Mouse (Mus musculus) yolk sac, embryonic 10.5 days (tissue): ENCODE measurements around the gene Ntng2.

Experiments
- DNase-seq: peaks from one replicate; pipeline ENCODE4 v3.0.0-alpha.2; 2017; ENCODE audit warnings: low spot score

Ntng2 gene

DNA sequence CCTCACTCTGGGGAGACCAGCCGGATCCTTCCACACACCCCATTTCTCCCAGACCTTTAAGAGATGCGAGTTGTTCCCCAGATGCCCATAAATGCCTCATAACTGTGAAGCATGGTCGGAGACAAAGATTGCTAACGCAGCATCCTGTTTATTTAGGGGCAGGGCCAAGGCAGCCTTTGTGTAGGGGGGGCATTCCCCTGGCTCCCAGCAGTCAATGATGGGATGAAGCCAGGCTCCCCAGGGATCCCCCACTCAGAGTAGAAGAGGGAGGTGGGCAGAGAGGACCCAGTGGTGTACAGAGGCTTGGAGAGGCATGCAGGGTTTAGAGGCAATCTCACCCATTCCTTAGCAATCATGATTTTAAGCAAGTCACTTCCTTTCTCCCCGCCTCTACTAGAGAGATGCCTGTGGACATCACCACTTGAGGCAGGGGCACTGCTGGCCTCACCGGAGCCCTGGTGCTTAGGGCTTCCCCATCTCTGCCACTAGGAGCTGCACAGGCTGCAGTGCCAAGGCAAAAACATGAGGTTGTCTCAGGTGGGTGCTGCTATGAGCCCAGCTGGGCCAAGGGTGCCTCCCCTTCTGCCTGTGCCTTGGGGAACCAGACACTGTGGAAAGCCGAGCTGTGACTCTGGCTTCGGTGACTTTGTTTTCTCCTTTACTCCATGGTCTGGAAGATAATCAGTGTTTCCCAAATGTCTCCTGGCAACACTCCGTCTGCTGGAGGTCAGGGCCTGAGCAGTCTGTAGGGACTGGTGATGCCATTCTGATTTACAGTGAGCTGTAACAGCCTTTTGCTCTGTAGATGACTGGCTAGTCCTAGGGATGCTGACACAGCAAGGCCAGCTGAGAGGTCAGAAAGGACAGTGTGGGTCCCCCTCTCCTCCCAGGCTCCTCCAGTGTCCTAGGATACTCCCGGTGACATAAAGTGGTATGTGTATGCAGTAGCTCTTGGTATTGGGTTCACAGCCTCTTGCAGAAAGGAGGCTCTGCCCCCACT, 61.3 kb downstream of the Ntng2 start:
- DNase-seq = no peak

DNA sequence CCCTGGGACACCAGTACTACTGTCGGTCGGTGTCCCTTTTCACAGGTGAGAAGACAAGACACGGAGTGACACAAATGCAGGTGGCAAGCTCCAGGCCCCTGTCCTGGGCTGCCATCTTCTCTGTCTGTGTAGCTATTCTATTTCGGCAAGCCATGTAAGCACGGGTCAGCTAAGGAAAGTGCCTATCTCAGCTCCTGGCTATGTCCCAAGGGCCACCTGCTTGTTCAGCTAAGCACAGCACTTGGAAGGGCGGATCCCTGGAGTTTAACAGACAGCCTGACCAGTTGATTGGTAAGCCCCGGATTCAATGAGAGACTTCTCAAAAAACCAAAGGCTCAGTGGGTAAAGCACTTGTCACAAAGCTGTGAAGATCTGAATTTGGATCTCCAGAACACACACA, 62.4 kb downstream of the Ntng2 start:
- DNase-seq = no peak

DNA sequence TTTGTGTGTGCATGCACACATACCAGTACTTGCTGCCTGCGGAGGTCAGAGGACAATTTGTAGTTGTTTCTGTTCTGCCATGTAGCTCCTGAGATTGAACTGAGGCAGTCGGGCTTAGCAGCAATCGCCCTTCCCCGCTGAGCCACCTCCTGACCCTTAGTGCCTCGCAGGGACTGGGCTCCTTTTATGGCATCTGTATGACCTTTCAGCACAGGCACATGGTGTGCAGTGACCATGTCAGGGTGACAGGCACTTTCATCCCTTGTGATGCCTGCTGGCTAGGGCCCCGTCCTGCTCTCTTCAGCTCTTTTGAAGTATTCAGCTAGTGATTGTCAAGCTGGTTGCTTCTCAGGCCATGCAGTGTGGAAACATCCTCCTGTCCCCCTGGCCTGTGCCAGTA, 66.6 kb downstream of the Ntng2 start:
- DNase-seq = no peak

DNA sequence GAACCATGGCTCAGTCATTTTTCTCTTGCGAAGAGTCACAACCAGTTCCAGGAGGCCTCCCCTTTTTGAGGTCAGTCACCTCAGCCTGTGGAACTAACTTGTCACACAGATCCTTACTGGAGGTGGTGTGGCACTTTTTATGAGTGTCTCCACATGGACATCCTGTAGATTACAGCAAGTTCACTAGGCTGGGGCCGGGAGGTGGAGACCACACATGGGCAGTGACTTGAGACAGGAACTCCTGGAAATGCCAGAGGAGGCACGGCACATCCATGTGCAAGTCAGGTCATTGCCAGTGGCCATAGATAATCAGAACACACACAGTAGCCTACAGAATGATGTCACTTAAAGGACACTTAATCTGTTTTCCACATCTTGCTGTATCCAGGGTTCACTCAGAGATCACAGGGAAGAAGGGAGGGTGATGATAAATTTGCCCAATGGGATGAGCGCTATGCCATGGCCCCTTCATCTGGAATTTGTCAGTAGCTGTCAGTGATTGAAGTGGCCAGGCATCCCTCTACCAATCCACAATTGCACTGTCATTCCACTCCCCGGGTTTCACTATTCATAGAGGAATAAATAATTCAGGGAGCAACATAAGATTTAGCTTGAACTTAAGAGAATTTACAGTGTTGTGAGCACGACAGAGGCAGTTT, 69.4 kb downstream of the Ntng2 start:
- no peak for DNase-seq

DNA sequence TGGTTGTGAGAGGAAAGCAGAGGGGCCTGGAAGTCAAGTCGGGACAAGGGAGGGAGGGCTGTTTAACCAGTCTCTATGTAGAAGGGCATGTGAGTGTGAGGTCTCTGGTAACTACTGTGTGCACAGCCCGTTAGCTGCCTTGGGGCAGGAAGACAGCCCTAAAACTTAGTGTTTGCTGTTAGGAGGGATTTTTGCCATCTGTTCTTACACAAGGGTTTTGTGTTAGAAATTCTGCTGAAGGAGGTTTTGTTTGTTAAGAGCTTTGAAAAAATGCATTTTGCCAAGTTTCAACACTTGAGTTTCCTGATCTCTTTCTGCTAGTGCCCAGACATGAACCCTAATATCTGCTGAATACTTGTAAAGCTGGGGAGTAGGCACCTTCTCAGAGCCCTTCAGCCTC, 71.7 kb downstream of the Ntng2 start:
- DNase-seq = no peak

DNA sequence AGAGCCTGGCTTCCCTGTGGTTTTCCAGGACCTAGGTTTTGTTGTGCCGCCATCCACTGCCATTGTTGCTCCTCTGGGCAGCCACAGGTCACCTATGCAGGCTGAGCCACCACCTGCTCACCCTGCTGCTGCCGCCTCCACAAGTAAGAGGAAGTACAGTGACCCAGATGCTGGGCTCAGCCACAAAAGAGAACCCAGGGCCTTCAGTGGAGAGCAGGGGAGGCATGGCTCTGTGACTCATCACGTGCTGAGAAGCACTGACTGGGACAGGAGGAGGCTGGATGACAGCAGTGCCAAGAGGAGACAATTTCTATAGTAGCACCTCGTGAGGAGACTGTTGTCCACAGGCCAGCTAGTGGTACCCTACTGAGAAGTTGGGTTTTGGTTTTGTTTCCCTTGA, 73.0 kb downstream of the Ntng2 start:
- no peak for DNase-seq

DNA sequence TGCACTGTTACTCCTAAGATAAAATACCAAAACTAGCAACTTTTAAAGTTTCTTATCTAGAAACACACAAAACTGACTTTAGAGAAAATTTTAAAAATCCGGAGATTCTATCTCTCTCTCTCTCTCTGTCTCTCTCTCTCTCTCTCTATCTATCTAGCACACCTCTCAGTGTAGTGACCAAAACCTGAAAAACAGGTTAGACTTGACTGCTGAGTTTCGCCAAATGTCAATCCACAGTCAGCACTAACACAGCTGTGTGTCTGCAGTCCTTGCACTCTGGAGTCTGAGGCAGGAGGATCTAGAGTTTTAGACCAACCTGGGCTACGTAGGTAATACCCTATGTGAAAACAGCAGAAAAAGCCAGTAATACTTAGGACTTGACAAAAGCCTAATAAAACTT, 77.9 kb downstream of the Ntng2 start:
- no peak for DNase-seq

DNA sequence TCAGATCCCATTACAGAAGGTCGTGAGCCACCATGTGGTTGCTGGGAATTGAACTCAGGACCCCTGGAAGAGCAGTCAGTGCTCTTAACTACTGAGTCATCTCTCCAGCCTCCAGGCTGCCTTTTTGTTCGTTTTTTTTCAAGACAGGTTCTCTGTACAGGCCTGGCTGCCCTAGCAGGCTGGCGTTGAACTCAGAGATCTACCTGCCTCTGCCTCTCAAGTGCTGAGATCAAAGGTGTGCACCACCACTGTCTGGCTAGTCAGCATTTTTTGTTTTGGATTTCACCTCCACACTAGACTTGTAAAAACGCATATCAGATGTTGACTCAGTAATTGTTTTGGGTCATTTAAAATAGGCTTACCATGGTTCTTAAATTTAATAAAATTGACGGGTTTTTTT, 84.7 kb downstream of the Ntng2 start:
- no peak for DNase-seq

DNA sequence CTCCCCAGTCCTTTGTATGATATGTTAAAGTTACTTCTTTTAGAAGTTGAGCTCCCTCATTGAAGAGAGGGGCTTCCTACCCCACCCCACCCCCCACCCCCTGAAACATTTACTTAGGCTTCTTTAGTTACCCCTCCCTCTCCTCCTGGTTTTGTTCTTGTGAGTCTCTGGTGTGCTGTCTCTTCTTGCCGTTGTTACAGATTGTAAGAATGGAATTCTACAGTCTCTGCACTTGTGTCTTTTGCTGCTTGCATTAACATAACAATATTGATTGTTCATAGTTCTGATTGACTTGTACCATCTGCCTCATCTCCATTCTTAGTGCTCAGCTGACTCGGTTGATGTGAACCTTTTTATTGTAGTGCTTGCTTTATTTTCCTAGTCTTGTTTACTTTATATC, 100.9 kb downstream of the Ntng2 start:
- no peak for DNase-seq
